Mouse (Mus musculus): Measurements from ENCODE around the gene Polr1c.

- TF ChIP-seq CTCF (IDR thresholded peaks at IDR 0.05; ENCODE audit: insufficient read depth, low read length) (no peak), POLR2A (IDR thresholded peaks at IDR 0.05; ENCODE audit: borderline replicate concordance, extremely low read depth, low read depth, low read length) (no peak)
These were observed 10.8 kb downstream of the Polr1c start for GRCm38 (mm10) chr17:46237079-46237478.
